Mouse (Mus musculus) forebrain, embryonic 16.5 days (tissue): Measurements from ENCODE around the gene Gm27029. TPM values are rescaled to one million over a fixed set of nuclear protein-coding genes. Genes with fewer than 3 reads are reported as not detected.
A peak's percentile ranks its signal among the peaks of the same experiment; 100 is the strongest.
"Not testable (repeated sequence)": the region's sequence is repeated elsewhere in the genome, so short reads cannot be mapped to it uniquely, and the experiment has no call there.

Source experiments
- ATAC-seq: fragments of 200-750 bp; cut with Nextera tagmentation; 2 replicates; pipeline ENCODE4 v1.8.0; 2017; ENCODE audit warnings: mild to moderate bottlenecking, moderate library complexity
- H3K27ac ChIP-seq: fragments of 300-500 bp; sonication (generic); 2 replicates; pipeline ENCODE4 v1.5.1; 2014; ENCODE audit warnings: low read length, control low read depth
- H3K27me3 ChIP-seq: fragments of 300-500 bp; sonication (generic); replicated peaks from 2 replicates; pipeline ENCODE4 v1.6.1; 2014; ENCODE audit warnings: low read length; ENCODE audit not compliant: control insufficient read depth, insufficient read depth
- H3K36me3 ChIP-seq: fragments of 300-500 bp; sonication (generic); 2 replicates; pipeline ENCODE4 v1.6.1; 2014; ENCODE audit not compliant: control insufficient read depth, insufficient read depth
- H3K4me1 ChIP-seq: fragments of 300-500 bp; sonication (generic); replicated peaks from 2 replicates; pipeline ENCODE4 v1.6.1; 2014; ENCODE audit warnings: low read length; ENCODE audit not compliant: control insufficient read depth, insufficient read depth
- H3K4me2 ChIP-seq: fragments of 300-500 bp; sonication (generic); 2 replicates; pipeline ENCODE4 v1.6.1; 2014; ENCODE audit warnings: mild to moderate bottlenecking, low read length, control low read depth
- H3K4me3 ChIP-seq: fragments of 300-500 bp; sonication (generic); replicated peaks from 2 replicates; pipeline ENCODE4 v1.5.1; 2014; ENCODE audit warnings: mild to moderate bottlenecking, low read length, control low read depth
- H3K9ac ChIP-seq: fragments of 300-500 bp; sonication (generic); replicated peaks from 2 replicates; pipeline ENCODE4 v1.6.1; 2014; ENCODE audit warnings: low read depth, low read length, control low read depth
- H3K9me3 ChIP-seq: fragments of 300-500 bp; sonication (generic); 2 replicates; pipeline ENCODE4 v1.6.1; 2016; ENCODE audit warnings: low read length; ENCODE audit not compliant: control insufficient read depth
- WGBS: fragments of 180-500 bp; shearing (Covaris S2); extraction: QIAGEN DNeasy Blood & Tissue Kit; methylation state at CpG from one replicate; pipeline ENCODE4 v1.1.7; 2014; 5-methylcytosine and 5-hydroxymethylcytosine counted together
- polyA plus RNA-seq: library from polyadenylated mRNA; unstranded; fragments of >200 nt; fragmentation: Nextera tagmentation; extraction: Ambion mirVana; gene quantifications from 2 replicates; pipeline ENCODE4 v1.2.1, GENCODE M21; 2015

Gm27029 gene
- 5.7 and 7.7 TPM in 2 replicates for polyA plus RNA-seq

DNA sequence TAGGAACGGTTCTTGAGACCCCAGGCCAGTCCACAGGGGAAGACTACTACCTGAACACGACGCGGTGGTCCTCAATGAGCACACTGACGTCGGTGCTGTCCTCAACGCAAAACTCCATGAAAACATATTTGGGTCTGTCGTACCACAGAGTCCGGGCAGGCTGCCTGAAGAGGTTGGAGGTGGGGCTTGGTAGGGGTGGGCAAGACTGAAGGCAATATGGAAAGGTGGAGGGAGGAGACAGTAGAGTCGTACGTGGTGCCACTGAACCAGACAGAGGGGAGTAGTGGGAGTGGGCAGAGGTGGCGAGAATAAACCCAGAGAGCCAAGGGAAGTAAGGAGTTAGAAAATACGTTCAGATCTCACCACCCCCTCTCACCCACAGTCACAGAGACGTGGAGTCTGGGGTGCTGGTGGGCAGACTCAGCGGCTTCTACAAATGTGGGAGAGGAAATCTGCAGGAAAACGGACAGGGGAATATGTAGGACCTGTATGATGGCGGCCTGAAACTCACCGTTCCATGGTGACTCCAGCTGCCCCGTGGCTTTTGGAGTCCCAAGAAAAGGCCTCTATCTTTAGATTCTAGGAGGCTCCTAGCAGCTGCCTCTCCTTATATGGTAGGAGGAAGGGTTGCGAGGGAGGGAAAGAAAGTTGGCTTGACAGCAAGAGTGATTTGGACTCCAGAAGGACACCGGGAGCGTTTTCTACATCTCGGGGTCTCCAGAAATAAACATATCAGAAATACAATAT is at the start of gene Gm27029:
Gene Gm27029, minus strand, starts transcription at position 692 of the 747 bp plus-strand sequence.
- peak within 1 kb of the TSS; percentile 87 for H3K27ac ChIP-seq
- no peaks in the 10 kb centered on the region for H3K36me3 ChIP-seq
- peak within 1 kb of the TSS; percentile 82 for H3K9ac ChIP-seq
- peak within 1 kb of the TSS; percentile 92 for H3K4me2 ChIP-seq
- H3K4me3 ChIP-seq: peak within 1 kb of the TSS; percentile 97
- H3K9me3 ChIP-seq: no peaks in the 10 kb centered on the region
- WGBS: 5% methylated on average over 23 of the region's 23 CpGs
- H3K27me3 ChIP-seq: no peaks in the 10 kb centered on the region
- H3K4me1 ChIP-seq: peaks cover 25% of the 10 kb centered on the region
- peak; percentile 50 for ATAC-seq

DNA sequence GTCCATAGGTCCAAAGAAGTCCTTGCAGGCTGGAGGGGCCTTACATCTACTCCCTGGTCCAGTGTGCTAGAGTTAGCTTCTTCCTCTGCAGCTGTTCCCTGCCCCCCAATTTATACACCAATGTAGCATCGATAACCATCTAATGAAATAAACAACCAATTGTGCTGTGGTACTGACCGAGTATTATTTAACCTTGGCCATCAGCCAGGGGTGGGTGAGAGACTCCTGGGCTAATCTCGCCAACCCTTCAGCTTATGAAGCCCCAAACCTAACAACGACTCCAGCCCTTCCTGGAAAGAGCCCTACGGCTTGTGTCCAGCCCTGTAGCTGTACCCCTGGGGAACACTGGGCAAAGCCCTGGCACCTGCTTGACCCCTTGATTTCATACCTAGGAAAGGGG is 49.7 kb upstream of the Gm27029 start:
- H3K27me3 ChIP-seq: no peaks in the 10 kb centered on the region
- no peak for ATAC-seq
- H3K4me1 ChIP-seq: peaks cover 20% of the 10 kb centered on the region
- no peak overlapping the region for H3K9ac ChIP-seq
- no peaks in the 10 kb centered on the region for H3K36me3 ChIP-seq
- H3K27ac ChIP-seq: no peak overlapping the region
- H3K9me3 ChIP-seq: no peaks in the 10 kb centered on the region
- no peak overlapping the region for H3K4me2 ChIP-seq
- 53% methylated on average over 5 of the region's 5 CpGs for WGBS
- H3K4me3 ChIP-seq: no peak overlapping the region

DNA sequence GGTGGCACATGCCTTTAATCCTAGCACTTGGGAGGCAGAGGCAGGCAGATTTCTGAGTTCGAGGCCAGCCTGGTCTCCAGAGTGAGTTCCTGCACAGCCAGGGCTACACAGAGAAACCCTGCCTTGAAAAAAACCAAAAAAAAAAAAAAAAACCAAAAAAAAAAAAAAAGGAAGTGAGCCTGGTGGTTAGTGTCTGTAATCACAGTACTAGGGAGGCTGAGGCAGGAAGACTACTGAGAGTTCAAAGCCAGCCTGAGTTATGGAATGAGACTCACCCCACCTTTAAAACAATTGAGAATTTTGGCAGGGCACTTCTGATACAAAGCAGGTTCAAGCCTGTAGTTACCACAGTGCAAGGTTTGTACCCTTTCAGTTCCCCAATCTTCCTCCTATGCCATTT is 49.1 kb upstream of the Gm27029 start:
- H3K4me3 ChIP-seq, H3K27ac ChIP-seq, H3K36me3 ChIP-seq, H3K9me3 ChIP-seq, H3K27me3 ChIP-seq, H3K4me2 ChIP-seq, H3K9ac ChIP-seq, ATAC-seq: not testable (repeated sequence)
- peaks cover 19% of the 10 kb centered on the region for H3K4me1 ChIP-seq
- WGBS: 67% methylated on average over 1 of the region's 1 CpGs

DNA sequence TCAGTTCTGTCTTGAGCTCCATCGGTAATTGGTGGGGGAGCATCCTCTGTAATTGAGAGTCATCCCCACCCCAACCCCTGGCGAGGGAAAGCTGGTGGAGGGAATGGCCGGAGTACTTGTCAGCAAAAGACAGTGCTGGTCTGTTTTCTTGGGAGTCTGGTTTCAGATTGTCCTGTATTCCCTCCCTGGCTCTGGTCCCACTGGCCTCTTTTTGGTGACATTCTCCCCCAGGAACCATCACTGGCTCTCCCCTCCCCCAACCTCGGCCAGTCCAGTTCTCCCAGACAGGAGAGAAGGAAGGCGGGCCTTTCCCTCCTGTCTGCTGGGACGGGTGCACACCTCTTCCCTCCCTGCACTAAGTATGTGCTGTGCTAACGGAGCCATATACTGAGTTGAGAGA is 47.7 kb upstream of the Gm27029 start:
- no peak for ATAC-seq
- Histone ChIP-seq H3K4me2 (no peak overlapping the region), H3K4me1 (peaks cover 17% of the 10 kb centered on the region), H3K4me3 (no peak overlapping the region), H3K27me3 (no peaks in the 10 kb centered on the region), H3K9me3 (no peaks in the 10 kb centered on the region), H3K9ac (no peak overlapping the region), H3K36me3 (no peaks in the 10 kb centered on the region), H3K27ac (no peak overlapping the region)
- 56% methylated on average over 7 of the region's 7 CpGs for WGBS

DNA sequence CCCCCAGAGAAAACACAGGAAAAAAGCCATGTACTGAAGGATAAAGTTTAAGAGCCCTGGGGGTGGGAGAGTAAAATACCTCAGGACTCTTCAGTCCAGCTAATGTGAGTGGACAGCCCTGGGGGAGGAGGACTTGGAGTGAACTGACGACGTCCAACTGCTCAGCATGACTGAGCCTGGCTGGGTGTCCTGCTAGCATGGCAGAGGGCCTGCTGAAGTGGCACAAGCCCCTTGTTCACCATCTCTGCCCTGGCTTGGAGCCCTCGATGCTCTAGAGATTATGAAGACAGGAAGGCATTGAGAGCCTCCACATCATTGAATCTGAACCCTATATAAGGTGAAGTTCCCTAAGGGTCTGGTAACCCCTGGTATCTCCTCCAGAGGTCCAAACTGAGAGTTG is 47.3 kb upstream of the Gm27029 start:
- H3K4me3 ChIP-seq: no peak overlapping the region
- no peak overlapping the region for H3K27ac ChIP-seq
- peaks cover 17% of the 10 kb centered on the region for H3K4me1 ChIP-seq
- no peaks in the 10 kb centered on the region for H3K36me3 ChIP-seq
- WGBS: 62% methylated on average over 3 of the region's 3 CpGs
- H3K27me3 ChIP-seq: no peaks in the 10 kb centered on the region
- ATAC-seq: no peak
- no peak overlapping the region for H3K9ac ChIP-seq
- H3K9me3 ChIP-seq: no peaks in the 10 kb centered on the region
- no peak overlapping the region for H3K4me2 ChIP-seq

DNA sequence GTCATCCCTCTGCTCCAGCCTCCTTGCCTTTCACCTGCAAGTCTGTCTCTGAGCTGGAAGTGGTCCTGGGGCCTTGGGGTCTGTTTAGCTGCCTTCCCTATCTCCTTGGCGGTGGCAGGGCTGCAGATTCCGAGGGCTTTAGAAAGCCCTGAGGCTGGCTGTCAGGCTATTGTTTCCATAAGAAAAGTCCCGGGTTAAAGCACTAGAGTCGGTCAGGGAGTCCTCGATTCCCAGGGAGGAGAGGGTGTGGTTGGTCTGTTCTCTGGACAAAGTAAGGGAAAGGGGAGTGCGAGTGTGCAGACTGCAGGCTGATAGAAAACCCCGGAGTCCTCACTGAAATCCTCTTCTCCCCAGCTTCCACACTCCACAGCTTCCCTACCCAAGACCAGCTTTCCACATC is 45.6 kb upstream of the Gm27029 start:
- H3K9ac ChIP-seq: no peak overlapping the region

DNA sequence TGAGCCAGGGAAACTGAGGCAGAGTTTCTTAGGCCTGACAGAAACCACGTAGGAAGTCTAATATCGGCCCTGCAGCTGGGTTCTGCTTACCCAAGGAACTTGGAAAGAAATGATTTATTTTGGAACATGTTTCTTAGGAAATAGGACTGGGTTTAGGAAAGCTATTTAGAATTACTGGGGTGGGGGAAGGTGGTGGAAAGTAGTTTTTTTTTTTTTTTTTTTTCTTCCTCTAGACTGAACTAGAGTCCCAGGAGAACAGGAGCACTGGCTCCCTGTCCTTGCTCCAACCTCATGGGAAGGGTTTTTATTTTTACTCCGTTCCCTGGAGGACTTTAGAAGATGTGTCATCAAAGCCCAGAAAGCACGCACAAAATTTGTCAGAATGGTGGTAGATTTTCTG is 44.6 kb upstream of the Gm27029 start:
- H3K36me3 ChIP-seq: no peaks in the 10 kb centered on the region
- no peak for ATAC-seq
- no peaks in the 10 kb centered on the region for H3K9me3 ChIP-seq
- peak overlapping the region; percentile 80 for H3K9ac ChIP-seq
- no peaks in the 10 kb centered on the region for H3K27me3 ChIP-seq
- H3K4me1 ChIP-seq: peaks cover 34% of the 10 kb centered on the region
- H3K27ac ChIP-seq: no peak overlapping the region
- peak overlapping the region; percentile 71 for H3K4me3 ChIP-seq
- 65% methylated on average over 4 of the region's 4 CpGs for WGBS
- H3K4me2 ChIP-seq: peak overlapping the region; percentile 89

More for the DNA sequence above, 45.6 kb upstream of the Gm27029 start:
- Histone ChIP-seq H3K4me1 (peaks cover 25% of the 10 kb centered on the region), H3K4me2 (peak overlapping the region; percentile 15; the same call in 1 of the 2 replicates), H3K4me3 (no peak overlapping the region), H3K9me3 (no peaks in the 10 kb centered on the region), H3K36me3 (no peaks in the 10 kb centered on the region), H3K27ac (no peak overlapping the region), H3K27me3 (no peaks in the 10 kb centered on the region)
- 16% methylated on average over 7 of the region's 7 CpGs for WGBS
- ATAC-seq: no peak

DNA sequence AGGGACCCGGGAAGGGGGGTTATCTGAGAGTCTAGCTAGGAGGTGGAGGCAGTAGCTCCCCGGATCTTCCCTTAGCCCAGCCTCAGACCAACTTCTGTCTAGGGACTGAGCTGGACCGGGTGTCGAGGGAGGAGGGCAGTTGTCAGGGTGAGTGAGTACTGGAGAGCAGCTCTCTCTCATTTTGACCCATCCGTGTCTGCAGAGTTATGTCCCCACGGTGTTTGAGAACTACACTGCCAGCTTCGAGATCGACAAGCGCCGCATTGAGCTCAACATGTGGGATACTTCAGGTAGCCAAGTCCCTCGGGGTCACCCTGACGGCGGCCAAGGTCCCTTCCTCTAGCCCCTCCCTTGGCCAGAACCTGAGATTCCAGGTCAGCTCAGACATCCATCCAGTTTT is 44.1 kb upstream of the Gm27029 start:
- peaks cover 39% of the 10 kb centered on the region for H3K4me1 ChIP-seq
- WGBS: 2% methylated on average over 13 of the region's 13 CpGs
- H3K27ac ChIP-seq: peak overlapping the region; percentile 76; the same call in 1 of the 2 replicates
- H3K27me3 ChIP-seq: no peaks in the 10 kb centered on the region
- H3K9ac ChIP-seq: peak overlapping the region; percentile 80
- H3K9me3 ChIP-seq: no peaks in the 10 kb centered on the region
- peak overlapping the region; percentile 71 for H3K4me3 ChIP-seq
- no peak; the same call in 1 of the 2 replicates for ATAC-seq
- peak overlapping the region; percentile 89 for H3K4me2 ChIP-seq
- H3K36me3 ChIP-seq: no peaks in the 10 kb centered on the region

DNA sequence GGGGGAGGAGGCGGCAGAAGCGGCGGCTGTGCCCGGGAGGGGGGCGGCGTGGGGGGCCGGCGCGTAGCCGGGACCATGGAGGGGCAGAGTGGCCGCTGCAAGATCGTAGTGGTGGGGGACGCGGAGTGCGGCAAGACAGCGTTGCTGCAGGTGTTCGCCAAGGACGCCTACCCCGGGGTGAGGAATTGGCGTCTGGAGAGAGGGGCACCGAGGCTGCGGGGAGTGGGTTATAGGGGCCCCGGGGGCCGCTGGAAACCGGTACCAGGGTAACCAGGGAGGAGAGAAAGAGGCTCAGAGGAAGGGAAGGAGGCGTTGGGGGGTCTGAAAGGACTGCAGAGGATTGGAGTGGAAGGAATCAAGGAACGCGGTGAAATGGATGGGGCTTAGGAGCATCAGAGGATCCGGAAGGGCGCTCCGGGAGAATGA is 43.7 kb upstream of the Gm27029 start:
- peak overlapping the region; percentile 80 for H3K9ac ChIP-seq
- no peaks in the 10 kb centered on the region for H3K9me3 ChIP-seq
- ATAC-seq: peak; percentile 15
- H3K4me2 ChIP-seq: peak overlapping the region; percentile 89
- no peaks in the 10 kb centered on the region for H3K27me3 ChIP-seq
- under 1% methylated on average over 30 of the region's 31 CpGs for WGBS
- H3K27ac ChIP-seq: peak overlapping the region; percentile 76
- H3K4me3 ChIP-seq: peak overlapping the region; percentile 71
- peaks cover 43% of the 10 kb centered on the region for H3K4me1 ChIP-seq
- H3K36me3 ChIP-seq: no peaks in the 10 kb centered on the region
